Mouse (Mus musculus) urinary bladder, postnatal 10 days (tissue): Measurements from ENCODE around the gene Tbc1d32.
"Not testable (repeated sequence)": the region's sequence is repeated elsewhere in the genome, so short reads cannot be mapped to it uniquely, and the experiment has no call there.

Source experiments
- DNase-seq: peaks from one replicate; pipeline ENCODE4 v3.0.0; 2022; ENCODE audit warnings: low spot score

Gene Tbc1d32

GRCm38 (mm10) chr10:56228568-56229209 is at the start of gene Tbc1d32:
Gene Tbc1d32 (minus strand): TSS chr10:56228689.
- peak; percentile 78 for DNase-seq

- no peak for DNase-seq
Observed at GRCm38 (mm10) chr10:56227771-56228275, 666 bp downstream of the Tbc1d32 start.

- DNase-seq: no peak
Observed at GRCm38 (mm10) chr10:56215797-56216196, 12.7 kb downstream of the Tbc1d32 start.

GRCm38 (mm10) chr10:56210343-56210742 is 18.1 kb downstream of the Tbc1d32 start:
- DNase-seq: no peak

GRCm38 (mm10) chr10:56206802-56207404 is 21.6 kb downstream of the Tbc1d32 start:
- no peak for DNase-seq

- no peak for DNase-seq
Observed at GRCm38 (mm10) chr10:56204348-56204747, 24.1 kb downstream of the Tbc1d32 start.

GRCm38 (mm10) chr10:56199902-56200301 is 28.6 kb downstream of the Tbc1d32 start:
- no peak for DNase-seq

- DNase-seq: no peak
Observed at GRCm38 (mm10) chr10:56198691-56199090, 29.8 kb downstream of the Tbc1d32 start.

- DNase-seq: no peak
Observed at GRCm38 (mm10) chr10:56194310-56194709, 34.2 kb downstream of the Tbc1d32 start.

- no peak for DNase-seq
Observed at GRCm38 (mm10) chr10:56181727-56182126, 46.8 kb downstream of the Tbc1d32 start.

GRCm38 (mm10) chr10:56173184-56173583 is 55.3 kb downstream of the Tbc1d32 start:
- DNase-seq: no peak

- not testable (repeated sequence) for DNase-seq
Observed at GRCm38 (mm10) chr10:56167721-56168120, 60.8 kb downstream of the Tbc1d32 start.

- DNase-seq: no peak
Observed at GRCm38 (mm10) chr10:56165758-56166157, 62.7 kb downstream of the Tbc1d32 start.

GRCm38 (mm10) chr10:56164411-56164810 is 64.1 kb downstream of the Tbc1d32 start:
- DNase-seq: no peak

- DNase-seq: no peak
Observed at GRCm38 (mm10) chr10:56158748-56159147, 69.7 kb downstream of the Tbc1d32 start.

GRCm38 (mm10) chr10:56158207-56158606 is 70.3 kb downstream of the Tbc1d32 start:
- DNase-seq: no peak

- DNase-seq: no peak
Observed at GRCm38 (mm10) chr10:56156956-56157355, 71.5 kb downstream of the Tbc1d32 start.

- no peak for DNase-seq
Observed at GRCm38 (mm10) chr10:56148920-56149319, 79.6 kb downstream of the Tbc1d32 start.

GRCm38 (mm10) chr10:56137191-56137590 is 91.3 kb downstream of the Tbc1d32 start:
- no peak for DNase-seq

- DNase-seq: no peak
Observed at GRCm38 (mm10) chr10:56129642-56130041, 98.8 kb downstream of the Tbc1d32 start.

GRCm38 (mm10) chr10:56126972-56127371 is 101.5 kb downstream of the Tbc1d32 start:
- no peak for DNase-seq

GRCm38 (mm10) chr10:56115636-56116180 is 112.8 kb downstream of the Tbc1d32 start:
- DNase-seq: no peak

- no peak for DNase-seq
Observed at GRCm38 (mm10) chr10:56114951-56115635, 113.4 kb downstream of the Tbc1d32 start.
